Mouse (Mus musculus) frontal cortex, postnatal 14 days (tissue): ENCODE results near the gene Cmtr2.

Experiments used
- DNase-seq, 2 experiments: peaks; one replicate each; pipeline ENCODE4 v3.0.0; 2022; ENCODE audit warnings: low spot score in 2 of 2

Gene Cmtr2

GRCm38 (mm10) chr8:110215365-110215764, at the start of gene Cmtr2:
Gene Cmtr2, plus strand, starts transcription at chr8:110215665.
- no peak for DNase-seq

GRCm38 (mm10) chr8:110166270-110166669, 49.2 kb upstream of the Cmtr2 start:
- DNase-seq = no peak

- DNase-seq = peak; percentile 45 to 72
Observed at GRCm38 (mm10) chr8:110168046-110168445, 47.4 kb upstream of the Cmtr2 start, which contains the start of gene Calb2. Gene Calb2, minus strand, starts transcription at chr8:110168210.

- no peak for DNase-seq
Observed at GRCm38 (mm10) chr8:110172161-110172560, 43.3 kb upstream of the Cmtr2 start.

- DNase-seq = no peak
Observed at GRCm38 (mm10) chr8:110174826-110175225, 40.6 kb upstream of the Cmtr2 start.

- peak in 1 of 2 experiments; percentile 33 for DNase-seq
Observed at GRCm38 (mm10) chr8:110177359-110178155, 37.9 kb upstream of the Cmtr2 start.

- DNase-seq = no peak
Observed at GRCm38 (mm10) chr8:110182735-110183367, 32.6 kb upstream of the Cmtr2 start.

- DNase-seq = no peak
Observed at GRCm38 (mm10) chr8:110183748-110184147, 31.7 kb upstream of the Cmtr2 start.

GRCm38 (mm10) chr8:110185538-110185937, 29.9 kb upstream of the Cmtr2 start:
- no peak for DNase-seq

GRCm38 (mm10) chr8:110188961-110189750, 26.3 kb upstream of the Cmtr2 start:
- DNase-seq = no peak

GRCm38 (mm10) chr8:110196678-110197077, 18.8 kb upstream of the Cmtr2 start:
- DNase-seq = no peak

- DNase-seq = no peak
Observed at GRCm38 (mm10) chr8:110201806-110202205, 13.7 kb upstream of the Cmtr2 start.

- no peak for DNase-seq
Observed at GRCm38 (mm10) chr8:110216253-110216652, 788 bp downstream of the Cmtr2 start.

- DNase-seq = peak in 1 of 2 experiments; percentile 13
Observed at GRCm38 (mm10) chr8:110217198-110217597, 1.7 kb downstream of the Cmtr2 start.

GRCm38 (mm10) chr8:110217681-110218131, 2.2 kb downstream of the Cmtr2 start:
- DNase-seq = peak; percentile 99

GRCm38 (mm10) chr8:110218511-110218910, 3.0 kb downstream of the Cmtr2 start:
- no peak for DNase-seq

- no peak for DNase-seq
Observed at GRCm38 (mm10) chr8:110220936-110221335, 5.5 kb downstream of the Cmtr2 start.

- no peak for DNase-seq
Observed at GRCm38 (mm10) chr8:110230803-110231202, 15.3 kb downstream of the Cmtr2 start.

GRCm38 (mm10) chr8:110242278-110243177, 27.1 kb downstream of the Cmtr2 start:
- no peak for DNase-seq

- no peak for DNase-seq
Observed at GRCm38 (mm10) chr8:110244566-110244965, 29.1 kb downstream of the Cmtr2 start.

- DNase-seq = no peak
Observed at GRCm38 (mm10) chr8:110247238-110247637, 31.8 kb downstream of the Cmtr2 start.
